Mouse (Mus musculus): ENCODE data around the gene Gm21209.
"Not testable (repeated sequence)": the region's sequence is repeated elsewhere in the genome, so short reads cannot be mapped to it uniquely, and the experiment has no call there.

The Gm21209 gene

DNA sequence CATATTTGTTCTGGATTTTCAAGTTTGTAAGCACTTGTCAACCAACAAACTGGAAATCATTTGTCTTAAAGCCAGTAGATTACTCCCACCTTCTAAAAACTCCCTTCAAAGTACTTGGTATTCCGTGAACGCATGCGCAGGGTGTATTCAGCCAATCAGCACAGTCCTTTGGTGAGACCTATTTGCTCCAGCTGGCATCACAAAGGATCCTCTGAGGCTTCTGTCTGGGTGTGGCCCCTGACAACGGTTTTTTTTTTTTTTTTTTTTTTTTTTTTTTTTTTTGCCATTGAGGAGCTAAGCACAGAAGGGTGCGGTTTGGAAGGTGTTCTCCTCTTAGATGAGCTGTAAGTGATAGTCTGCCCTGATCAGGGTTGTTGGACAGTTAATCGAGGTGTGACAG is at the start of gene Gm21209:
Gm21209 (plus strand) TSS at position 301 of the 400 bp plus-strand sequence.
- DNase-seq: not testable (repeated sequence)
